Mouse (Mus musculus) regulatory T cell (primary cell): ENCODE results near the gene H1fnt.

Experiments
- in situ Hi-C: fragments of 300-600 bp; cut with MboI, MseI; formaldehyde crosslinking; loops from one replicate; pipeline ENCODE4 v1.15.1; 2025; ENCODE audit warnings: high pct_unique_total_duplicates

The H1fnt gene

GRCm38 (mm10) chr15:98257193-98257592 is at the start of gene H1fnt:
TSS of gene H1fnt (minus strand) at chr15:98257293.
- in situ Hi-C loops = no loop called here

- in situ Hi-C loops = no loop called here
Measured at GRCm38 (mm10) chr15:98295628-98296551, 38.8 kb upstream of the H1fnt start, which contains the start of gene Zfp641. TSS of gene Zfp641 (minus strand) at chr15:98296161.

- in situ Hi-C loops = no loop called here
Measured at GRCm38 (mm10) chr15:98293651-98294050, 36.6 kb upstream of the H1fnt start.

- in situ Hi-C loops = no loop called here
Measured at GRCm38 (mm10) chr15:98288566-98288965, 31.5 kb upstream of the H1fnt start.

- in situ Hi-C loops = no loop called here
Measured at GRCm38 (mm10) chr15:98286418-98286817, 29.3 kb upstream of the H1fnt start.

- in situ Hi-C loops = no loop called here
Measured at GRCm38 (mm10) chr15:98257776-98258175, 683 bp upstream of the H1fnt start.

- in situ Hi-C loops = no loop called here
Measured at GRCm38 (mm10) chr15:98256271-98256670, 822 bp downstream of the H1fnt start.

- in situ Hi-C loops = no loop called here
Measured at GRCm38 (mm10) chr15:98235442-98235841, 21.7 kb downstream of the H1fnt start.

GRCm38 (mm10) chr15:98234350-98234749 is 22.7 kb downstream of the H1fnt start, which contains the start of gene Olfr286:
TSS of gene Olfr286 (minus strand) at chr15:98234450.
- in situ Hi-C loops = no loop called here

GRCm38 (mm10) chr15:98226096-98226495 is 31.0 kb downstream of the H1fnt start:
- in situ Hi-C loops = no loop called here

GRCm38 (mm10) chr15:98225610-98226009 is 31.5 kb downstream of the H1fnt start:
- in situ Hi-C loops = no loop called here

GRCm38 (mm10) chr15:98222377-98222776 is 34.7 kb downstream of the H1fnt start:
- in situ Hi-C loops = no loop called here

- in situ Hi-C loops = no loop called here
Measured at GRCm38 (mm10) chr15:98220877-98221276, 36.2 kb downstream of the H1fnt start, which contains the start of the genes Gm44579 and Olfr287. TSS of gene Gm44579 (minus strand) at chr15:98220977. TSS of gene Olfr287 (minus strand) at chr15:98221056.

GRCm38 (mm10) chr15:98214130-98214529 is 43.0 kb downstream of the H1fnt start:
- in situ Hi-C loops = no loop called here

- in situ Hi-C loops = no loop called here
Measured at GRCm38 (mm10) chr15:98213336-98213870, 43.7 kb downstream of the H1fnt start.

- in situ Hi-C loops = no loop called here
Measured at GRCm38 (mm10) chr15:98209676-98210075, 47.4 kb downstream of the H1fnt start.
